7 mouse cellular contexts compared by ENCODE assay signal in the genomic region with DNA sequence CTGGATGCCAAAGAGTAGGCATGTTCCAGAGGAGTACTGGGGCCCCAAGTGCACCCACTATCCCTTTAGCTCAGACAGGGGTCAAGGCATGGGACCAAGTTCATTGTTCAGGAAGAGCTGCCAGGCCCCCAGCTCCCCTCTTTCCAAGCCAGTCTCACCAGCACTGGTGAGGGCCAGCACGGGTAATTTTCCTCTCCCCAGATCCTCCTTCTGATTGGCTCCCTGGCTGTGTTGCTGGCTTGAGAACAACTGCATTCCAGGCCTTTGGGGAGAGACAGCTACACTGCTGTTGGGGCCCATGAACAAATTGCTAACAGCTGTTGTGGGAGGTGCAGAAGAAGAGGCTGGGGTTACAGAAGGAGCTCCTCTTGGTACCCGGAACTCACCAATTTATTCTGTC. TPM values are rescaled to one million over a fixed set of nuclear protein-coding genes. Genes with fewer than 3 reads are reported as not detected.
A peak's percentile ranks its signal among the peaks of the same experiment; 100 is the strongest.
DNase-seq lines count a peak whose midpoint lies in the region; ATAC-seq and TF ChIP-seq lines count a peak whose summit lies in the region.

No protein-coding gene starts in this region.

- H3K4me3 ChIP-seq in hindbrain, embryonic 13.5 days: no peak overlapping the region
- no peak overlapping the region for H3K4me3 ChIP-seq in limb, embryonic 14.5 days (replicated peaks; ENCODE audit: low read length)

- H3K4me1 ChIP-seq in hindbrain, embryonic 13.5 days (replicated peaks): peaks cover 27% of the 10 kb centered on the region
- peaks cover 40% of the 10 kb centered on the region for H3K4me1 ChIP-seq in limb, embryonic 14.5 days (ENCODE audit: control insufficient read depth, insufficient read depth, low read length)

- no peaks in the 10 kb centered on the region for H3K36me3 ChIP-seq in hindbrain, embryonic 13.5 days
- no peaks in the 10 kb centered on the region for H3K36me3 ChIP-seq in limb, embryonic 14.5 days (ENCODE audit: control insufficient read depth, insufficient read depth, low read length)

- H3K9me3 ChIP-seq in hindbrain, embryonic 13.5 days: no peaks in the 10 kb centered on the region
- no peaks in the 10 kb centered on the region for H3K9me3 ChIP-seq in limb, embryonic 14.5 days (ENCODE audit: control insufficient read depth, low read length)

- H3K27ac ChIP-seq in hindbrain, embryonic 13.5 days: no peak overlapping the region
- peak overlapping the region; percentile 74 for H3K27ac ChIP-seq in limb, embryonic 14.5 days (replicated peaks; ENCODE audit: low read depth, low read length)

- H3K27me3 ChIP-seq in hindbrain, embryonic 13.5 days: 0 out of 2 replicates have a peak, but pooled peaks cover 4% of the 10 kb centered on the region
- H3K27me3 ChIP-seq in limb, embryonic 14.5 days (ENCODE audit: control insufficient read depth, insufficient read depth, low read length): no peaks in the 10 kb centered on the region

- WGBS in hindbrain, embryonic 13.5 days: 51% methylated on average over 2 of the region's 2 CpGs
- WGBS in limb, embryonic 14.5 days: 5% methylated on average over 2 of the region's 2 CpGs

- no peak overlapping the region for H3K9ac ChIP-seq in hindbrain, embryonic 13.5 days
- H3K9ac ChIP-seq in limb, embryonic 14.5 days (ENCODE audit: low read depth, low read length, severe bottlenecking): no peak overlapping the region

- 0 out of 2 replicates have a peak, but pooled peaks have one; percentile 11 for ATAC-seq in hindbrain, embryonic 13.5 days (ENCODE audit: low FRiP score)
- peak; percentile 80 for ATAC-seq in limb, embryonic 14.5 days (ENCODE audit: low FRiP score, low read depth)

- DNase-seq in right cerebral cortex, adult 18-20 months: peak; percentile 56
- no peak for DNase-seq in right cerebral cortex, adult 2 months (ENCODE audit: low spot score in 2 of 2)
- peak; percentile 54 for DNase-seq in forelimb bud, embryonic 11.5 days (ENCODE audit: low read depth, low spot score)
- DNase-seq in limb, embryonic 14.5 days (ENCODE audit: low spot score): peak; percentile 78
- no peak for DNase-seq in liver
- DNase-seq in thymus, postnatal 36 days: no peak

- no peak overlapping the region for H3K4me2 ChIP-seq in hindbrain, embryonic 13.5 days
- no peak overlapping the region for H3K4me2 ChIP-seq in limb, embryonic 14.5 days (replicated peaks; ENCODE audit: low read depth, low read length, severe bottlenecking)

- TF ChIP-seq POLR2A in limb, embryonic 14.5 days (IDR thresholded peaks at IDR 0.05; ENCODE audit: borderline replicate concordance, extremely low read depth, insufficient read depth, insufficient read length): no peak

RNA-seq across cellular contexts. Expression of gene Gsn, which starts 17.4 kb away (rescaled TPM):
- polyA plus RNA-seq in hindbrain, embryonic 13.5 days (2015; fragmentation: Nextera tagmentation; extraction: Ambion mirVana): 27.4 and 28.2 TPM in 2 replicates
- polyA plus RNA-seq in limb, embryonic 14.5 days (2012; rRNA removed): 160 and 163 TPM in 2 replicates
- polyA plus RNA-seq in limb, embryonic 14.5 days (2014; fragmentation: Nextera tagmentation; extraction: Ambion mirVana): 196 and 214 TPM in 2 replicates

Comparison
In these comparisons a context has a peak if more than half of its experiments do, and no peak if none do; other contexts are left out.
1. DNase-seq: peak in right cerebral cortex, adult 18-20 months (single experiment), forelimb bud, embryonic 11.5 days (single experiment) and limb, embryonic 14.5 days (single experiment); none in right cerebral cortex, adult 2 months (0 of 2), liver (single experiment) and thymus, postnatal 36 days (0 of 2).